Mouse (Mus musculus): Measurements from ENCODE around the gene Rpl29. TPM values are rescaled to one million over a fixed set of nuclear protein-coding genes. Genes with fewer than 3 reads are reported as not detected.

Rpl29 gene
- 100 to 1,000 TPM; 403 to 404 TPM for total RNA-seq (2021)

- intact Hi-C loops (cut with DNase I) = loop anchor here (2.0 to 5.0 kb wide), 2 partner anchors 47 to 257 kb away; partner anchors contain the start of genes Parp3 and Wdr82
- DNase-seq = peak; percentile 98
Observed at GRCm38 (mm10) chr9:106429221-106430014, at the start of gene Rpl29. Rpl29 (plus strand) TSS chr9:106429454.

GRCm38 (mm10) chr9:106386181-106386864 lies 42.9 kb upstream of the Rpl29 start:
- intact Hi-C loops (cut with DNase I) = no loop called here

GRCm38 (mm10) chr9:106392828-106393527 lies 36.3 kb upstream of the Rpl29 start:
- intact Hi-C loops (cut with DNase I) = no loop called here

More at GRCm38 (mm10) chr9:106386181-106386864, 42.9 kb upstream of the Rpl29 start:
- peak in 1 of 2 experiments; percentile 69 for DNase-seq

GRCm38 (mm10) chr9:106393548-106393947 lies 35.7 kb upstream of the Rpl29 start:
- intact Hi-C loops (cut with DNase I) = no loop called here
- DNase-seq = no peak

More at GRCm38 (mm10) chr9:106392828-106393527, 36.3 kb upstream of the Rpl29 start:
- no peak for DNase-seq

GRCm38 (mm10) chr9:106394649-106395602 lies 34.3 kb upstream of the Rpl29 start:
- no peak for DNase-seq
- intact Hi-C loops (cut with DNase I) = no loop called here

- intact Hi-C loops (cut with DNase I) = no loop called here
- no peak for DNase-seq
Observed at GRCm38 (mm10) chr9:106397733-106398132, 31.5 kb upstream of the Rpl29 start.

- intact Hi-C loops (cut with DNase I) = no loop called here
- no peak for DNase-seq
Observed at GRCm38 (mm10) chr9:106398667-106399311, 30.5 kb upstream of the Rpl29 start.

GRCm38 (mm10) chr9:106399808-106400207 lies 29.4 kb upstream of the Rpl29 start:
- DNase-seq = no peak
- intact Hi-C loops (cut with DNase I) = no loop called here

- intact Hi-C loops (cut with DNase I) = loop anchor here (2.0 kb wide), 1 partner anchor 13 kb away; no protein-coding TSS in a partner anchor
- no peak for DNase-seq
Observed at GRCm38 (mm10) chr9:106402149-106402548, 27.1 kb upstream of the Rpl29 start.

- intact Hi-C loops (cut with DNase I) = loop anchor here (2.0 kb wide), 1 partner anchor 14 kb away; no protein-coding TSS in a partner anchor
Observed at GRCm38 (mm10) chr9:106402607-106403375, 26.5 kb upstream of the Rpl29 start.

GRCm38 (mm10) chr9:106405275-106405674 lies 24.0 kb upstream of the Rpl29 start:
- peak; percentile 88 to 90 for DNase-seq
- intact Hi-C loops (cut with DNase I) = no loop called here

More at GRCm38 (mm10) chr9:106402607-106403375, 26.5 kb upstream of the Rpl29 start:
- no peak for DNase-seq

- intact Hi-C loops (cut with DNase I) = loop anchor here (2.0 kb wide), 1 partner anchor 38 kb away; the partner anchor contains the start of gene Dusp7
- DNase-seq = peak; percentile 69 to 78
Observed at GRCm38 (mm10) chr9:106406443-106407078, 22.7 kb upstream of the Rpl29 start.

- no peak for DNase-seq
- intact Hi-C loops (cut with DNase I) = no loop called here
Observed at GRCm38 (mm10) chr9:106409096-106409495, 20.2 kb upstream of the Rpl29 start.

- intact Hi-C loops (cut with DNase I) = no loop called here
- no peak for DNase-seq
Observed at GRCm38 (mm10) chr9:106410086-106410650, 19.1 kb upstream of the Rpl29 start.

GRCm38 (mm10) chr9:106411091-106411594 lies 18.1 kb upstream of the Rpl29 start:
- intact Hi-C loops (cut with DNase I) = no loop called here
- DNase-seq = no peak

- intact Hi-C loops (cut with DNase I) = no loop called here
- DNase-seq = no peak
Observed at GRCm38 (mm10) chr9:106411729-106412128, 17.5 kb upstream of the Rpl29 start.

- no peak for DNase-seq
- intact Hi-C loops (cut with DNase I) = no loop called here
Observed at GRCm38 (mm10) chr9:106412210-106412609, 17.0 kb upstream of the Rpl29 start.
